Mouse (Mus musculus): Measurements from ENCODE around the gene Cd209b. TPM values are rescaled to one million over a fixed set of nuclear protein-coding genes. Genes with fewer than 3 reads are reported as not detected.

Cd209b gene
- 1 to 10 TPM in 1 of 2 experiments, under 1 TPM in 1; 0.64 to 1.4 TPM for total RNA-seq (2021)
- long read RNA-seq, experiment 1, partial matches to known transcripts: 0 of 3 reads
- long read RNA-seq, experiment 1, other reads (novel, unspliced or antisense): 1 of 3 reads
- long read RNA-seq, experiment 2: 0 reads

- TF ChIP-seq CTCF (IDR thresholded peaks at IDR 0.05): no peak
- Histone ChIP-seq H3K4me3 (peak within 1 kb of the TSS; percentile 3; the same call in 1 of the 2 replicates), H3K27ac (no peak within 1 kb of the TSS)
- intact Hi-C loops (cut with DNase I): no loop called here
- no peak for DNase-seq
Observed at GRCm38 (mm10) chr8:3926744-3927143, at the start of gene Cd209b. TSS of gene Cd209b (minus strand) at chr8:3926844.

- no peak for DNase-seq
- Histone ChIP-seq H3K4me3 (no peak overlapping the region), H3K27ac (no peak overlapping the region)
- peak; percentile 33 for TF ChIP-seq CTCF (IDR thresholded peaks at IDR 0.05)
- intact Hi-C loops (cut with DNase I): loop anchor here (5.0 kb wide), 1 partner anchor 239 kb away; no protein-coding TSS in a partner anchor
Observed at GRCm38 (mm10) chr8:3956037-3956436, 29.4 kb upstream of the Cd209b start.

GRCm38 (mm10) chr8:3954646-3955045 is 28.0 kb upstream of the Cd209b start, which contains the start of gene Cd209c:
TSS of gene Cd209c (minus strand) at chr8:3954746.
- DNase-seq: no peak
- TF ChIP-seq CTCF (IDR thresholded peaks at IDR 0.05): no peak
- H3K27ac ChIP-seq: no peak within 1 kb of the TSS
- intact Hi-C loops (cut with DNase I): loop anchor here (5.0 kb wide), 1 partner anchor 237 kb away; no protein-coding TSS in a partner anchor
- no peak within 1 kb of the TSS for H3K4me3 ChIP-seq

- no peak overlapping the region for H3K4me3 ChIP-seq
- no peak for TF ChIP-seq CTCF (IDR thresholded peaks at IDR 0.05)
- intact Hi-C loops (cut with DNase I): no loop called here
- no peak for DNase-seq
- H3K27ac ChIP-seq: no peak overlapping the region
Observed at GRCm38 (mm10) chr8:3940023-3940422, 13.4 kb upstream of the Cd209b start.

- Histone ChIP-seq H3K4me3 (no peak within 1 kb of the TSS; the same call in 1 of the 2 replicates), H3K27ac (no peak within 1 kb of the TSS)
- no peak for TF ChIP-seq CTCF (IDR thresholded peaks at IDR 0.05)
- intact Hi-C loops (cut with DNase I): no loop called here
- no peak for DNase-seq
Observed at GRCm38 (mm10) chr8:3878455-3878854, 48.2 kb downstream of the Cd209b start, which contains the start of gene Cd209d. TSS of gene Cd209d (minus strand) at chr8:3878555.

GRCm38 (mm10) chr8:3876121-3876520 is 50.5 kb downstream of the Cd209b start:
- Histone ChIP-seq H3K4me3 (no peak overlapping the region), H3K27ac (no peak overlapping the region)
- no peak for TF ChIP-seq CTCF (IDR thresholded peaks at IDR 0.05)
- intact Hi-C loops (cut with DNase I): no loop called here
- DNase-seq: no peak

Other genes with a start within 250 kb of the Cd209b start
- gene Fcer2a, start 232.7 kb downstream of the Cd209b start, total RNA-seq (2021): not detected
- not detected for gene Clec4g, start 206.2 kb downstream of the Cd209b start, total RNA-seq (2021)
- gene Cd209a, start 177.9 kb downstream of the Cd209b start, total RNA-seq (2021): under 1 TPM; 0.50 to 0.71 TPM
- gene Cd209e, start 72.5 kb downstream of the Cd209b start, total RNA-seq (2021): not detected
- 1 to 10 TPM in 1 of 2 experiments, under 1 TPM in 1; 0.64 to 1.6 TPM for gene Cd209d, start 48.3 kb downstream of the Cd209b start, total RNA-seq (2021)
- gene Cd209c, start 27.9 kb upstream of the Cd209b start, total RNA-seq (2021): under 1 TPM in 1 of 2 experiments, not detected in 1; 0.66 TPM
- 1 to 10 TPM in 1 of 2 experiments, under 1 TPM in 1; 0.51 to 1.2 TPM for gene Cd209f, start 179.0 kb upstream of the Cd209b start, total RNA-seq (2021)
- gene Cd209g, start 207.3 kb upstream of the Cd209b start, total RNA-seq (2021): under 1 TPM in 1 of 2 experiments, not detected in 1; 0.31 TPM
- gene Evi5l, start 239.7 kb upstream of the Cd209b start, total RNA-seq (2021): 10 to 100 TPM; 13.5 to 16.9 TPM